Mouse (Mus musculus) hindbrain, embryonic 14.5 days (tissue): Measurements from ENCODE around the gene Ddx58. TPM values are rescaled to one million over a fixed set of nuclear protein-coding genes. Genes with fewer than 3 reads are reported as not detected.

ENCODE experiments used
- ATAC-seq: fragments of 200-750 bp; cut with Nextera tagmentation; 2 replicates; pipeline ENCODE4 v1.8.0; 2017; ENCODE audit warnings: moderate number of reproducible peaks, mild to moderate bottlenecking, moderate TSS enrichment, moderate library complexity; ENCODE audit not compliant: low FRiP score
- DNase-seq: peaks from one replicate; pipeline ENCODE4 v3.0.0-alpha.2; 2015; ENCODE audit warnings: low spot score
- H3K27ac ChIP-seq: fragments of 300-500 bp; sonication (generic); 2 replicates; pipeline ENCODE4 v1.5.1; 2014; ENCODE audit warnings: mild to moderate bottlenecking, moderate library complexity
- H3K27me3 ChIP-seq: fragments of 300-500 bp; sonication (generic); 2 replicates; pipeline ENCODE4 v1.6.1; 2014; ENCODE audit warnings: mild to moderate bottlenecking, low read length, mixed read lengths; ENCODE audit not compliant: control insufficient read depth, insufficient read depth
- H3K36me3 ChIP-seq: fragments of 300-500 bp; sonication (generic); replicated peaks from 2 replicates; pipeline ENCODE4 v1.6.1; 2014; ENCODE audit not compliant: control insufficient read depth, insufficient read depth
- H3K4me1 ChIP-seq: fragments of 300-500 bp; sonication (generic); replicated peaks from 2 replicates; pipeline ENCODE4 v1.6.1; 2014; ENCODE audit warnings: antibody characterized with exemption, low read length, mixed read lengths; ENCODE audit not compliant: control insufficient read depth, insufficient read depth
- H3K4me2 ChIP-seq: fragments of 300-500 bp; sonication (generic); replicated peaks from 2 replicates; pipeline ENCODE4 v1.6.1; 2014; ENCODE audit warnings: mild to moderate bottlenecking, moderate library complexity
- H3K4me3 ChIP-seq: fragments of 300-500 bp; sonication (generic); replicated peaks from 2 replicates; pipeline ENCODE4 v1.5.1; 2014; ENCODE audit warnings: mild to moderate bottlenecking, low read length
- H3K9ac ChIP-seq: fragments of 300-500 bp; sonication (generic); 2 replicates; pipeline ENCODE4 v1.6.1; 2014
- H3K9me3 ChIP-seq: fragments of 300-500 bp; sonication (generic); 2 replicates; pipeline ENCODE4 v1.6.1; 2016; ENCODE audit warnings: low read length; ENCODE audit not compliant: control insufficient read depth
- WGBS: fragments of 180-500 bp; shearing (Covaris S2); extraction: QIAGEN DNeasy Blood & Tissue Kit; methylation state at CpG from one replicate; pipeline ENCODE4 v1.1.7; 2014; 5-methylcytosine and 5-hydroxymethylcytosine counted together
- polyA plus RNA-seq: library from polyadenylated mRNA; unstranded; fragments of >200 nt; fragmentation: Nextera tagmentation; extraction: Ambion mirVana; gene quantifications from 2 replicates; pipeline ENCODE4 v1.2.1, GENCODE M21; 2014

The Ddx58 gene
- 2.5 and 4.3 TPM in 2 replicates for polyA plus RNA-seq

DNA sequence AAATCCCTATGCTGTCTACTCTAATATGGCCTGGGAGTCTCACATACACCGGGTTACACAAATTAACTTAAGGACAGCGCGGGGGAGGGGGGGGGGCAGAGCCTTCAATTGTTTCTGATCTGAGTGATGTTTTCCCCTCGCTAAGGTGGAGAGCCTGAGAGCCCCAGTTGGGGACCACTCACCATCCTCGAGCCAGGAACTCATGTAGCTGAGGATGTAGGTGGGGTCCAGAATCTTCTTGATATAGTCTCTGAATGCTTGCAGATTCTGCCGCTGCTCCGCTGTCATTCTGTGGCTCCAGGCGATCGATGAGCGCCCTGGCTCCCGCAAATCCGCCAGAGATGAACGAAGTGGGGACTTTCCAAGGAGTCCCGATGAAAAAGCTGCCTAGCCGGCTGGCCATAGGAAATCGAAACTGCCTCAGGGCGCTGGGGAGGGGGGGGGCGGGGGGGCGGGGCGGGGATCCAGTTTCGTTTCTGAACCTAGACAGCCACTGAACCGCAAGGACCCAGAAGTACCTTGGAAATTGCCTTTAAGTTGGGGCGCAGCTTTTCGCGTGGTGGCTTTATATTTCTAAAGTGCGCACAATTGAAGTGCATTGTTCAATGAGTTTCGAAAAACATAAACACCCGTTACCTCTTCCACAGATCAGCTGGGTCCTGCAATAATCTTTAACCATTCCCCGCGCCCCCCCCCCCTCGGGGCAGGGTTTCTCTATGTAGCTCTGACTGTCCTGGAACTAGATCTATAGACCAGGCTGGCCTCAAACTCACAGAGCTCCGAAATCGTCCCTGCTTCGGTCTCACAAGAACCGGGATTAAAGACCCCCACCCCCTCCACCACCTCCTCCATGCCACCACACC is at the start of gene Ddx58:
Ddx58 (minus strand) TSS at position 420 of the 863 bp plus-strand sequence.
- ATAC-seq = peak; percentile 40; the same call in 1 of the 2 replicates
- WGBS = 5% methylated on average over 33 of the region's 35 CpGs
- H3K27me3 ChIP-seq = no peaks in the 10 kb centered on the region
- no peaks in the 10 kb centered on the region for H3K9me3 ChIP-seq
- H3K4me2 ChIP-seq = peak within 1 kb of the TSS; percentile 85
- peak; percentile 31 for DNase-seq
- H3K27ac ChIP-seq = no peak within 1 kb of the TSS
- H3K4me3 ChIP-seq = peak within 1 kb of the TSS; percentile 43
- peak within 1 kb of the TSS; percentile 55 for H3K9ac ChIP-seq
- peaks cover 10% of the 10 kb centered on the region for H3K4me1 ChIP-seq
- no peaks in the 10 kb centered on the region for H3K36me3 ChIP-seq

DNA sequence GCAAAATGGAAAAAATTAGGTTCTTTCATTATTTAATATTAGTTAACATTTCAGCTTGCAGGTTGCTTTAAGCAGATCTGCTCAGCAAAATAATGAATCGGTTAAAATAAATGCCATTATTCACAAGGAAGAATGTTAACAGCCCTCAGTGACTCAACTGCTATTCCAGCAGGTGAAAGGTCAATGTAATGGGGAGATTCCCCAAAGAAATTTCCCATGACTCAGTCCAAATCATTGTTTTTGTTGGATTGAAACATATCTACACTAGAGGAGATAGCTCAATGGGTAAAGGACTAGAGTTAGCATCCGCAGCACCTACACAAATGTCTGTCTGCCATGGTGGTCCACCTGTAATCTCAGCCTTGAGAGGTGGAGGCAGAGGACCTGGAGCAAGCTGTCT is 49.4 kb upstream of the Ddx58 start:
- Histone ChIP-seq H3K4me1 (no peaks in the 10 kb centered on the region), H3K4me2 (no peak overlapping the region), H3K27me3 (no peaks in the 10 kb centered on the region), H3K27ac (no peak overlapping the region), H3K36me3 (no peaks in the 10 kb centered on the region), H3K9ac (no peak overlapping the region), H3K9me3 (no peaks in the 10 kb centered on the region), H3K4me3 (no peak overlapping the region)
- no peak for ATAC-seq
- 97% methylated on average over 2 of the region's 2 CpGs for WGBS
- no peak for DNase-seq

- Histone ChIP-seq H3K27me3 (no peaks in the 10 kb centered on the region), H3K9me3 (no peaks in the 10 kb centered on the region), H3K4me2 (no peak overlapping the region), H3K9ac (no peak overlapping the region), H3K36me3 (no peaks in the 10 kb centered on the region), H3K4me3 (no peak overlapping the region), H3K4me1 (no peaks in the 10 kb centered on the region), H3K27ac (no peak overlapping the region)
- no peak for ATAC-seq
- WGBS = 82% methylated on average over 6 of the region's 6 CpGs
- DNase-seq = no peak
Observed at GRCm38 (mm10) chr4:40287415-40287814, 47.8 kb upstream of the Ddx58 start.

- H3K27ac ChIP-seq = no peak overlapping the region
- 18% methylated on average over 4 of the region's 4 CpGs for WGBS
- H3K4me3 ChIP-seq = no peak overlapping the region
- no peak overlapping the region for H3K4me2 ChIP-seq
- ATAC-seq (no peak), DNase-seq (peak; percentile 84)
- H3K36me3 ChIP-seq = no peaks in the 10 kb centered on the region
- no peak overlapping the region for H3K9ac ChIP-seq
- H3K27me3 ChIP-seq = no peaks in the 10 kb centered on the region
- H3K9me3 ChIP-seq = no peaks in the 10 kb centered on the region
- no peaks in the 10 kb centered on the region for H3K4me1 ChIP-seq
Observed at GRCm38 (mm10) chr4:40285582-40285981, 46.0 kb upstream of the Ddx58 start.

- DNase-seq (peak; percentile 99), ATAC-seq (peak; percentile 95)
- peaks cover 19% of the 10 kb centered on the region for H3K36me3 ChIP-seq
- peak within 1 kb of the TSS; percentile 83 for H3K4me3 ChIP-seq
- no peaks in the 10 kb centered on the region for H3K9me3 ChIP-seq
- H3K9ac ChIP-seq = peak within 1 kb of the TSS; percentile 89
- peak within 1 kb of the TSS; percentile 48; the same call in 1 of the 2 replicates for H3K27ac ChIP-seq
- under 1% methylated on average over 36 of the region's 36 CpGs for WGBS
- peaks cover 11% of the 10 kb centered on the region for H3K4me1 ChIP-seq
- peak within 1 kb of the TSS; percentile 93 for H3K4me2 ChIP-seq
- no peaks in the 10 kb centered on the region for H3K27me3 ChIP-seq
Observed at GRCm38 (mm10) chr4:40279276-40279900, 39.8 kb upstream of the Ddx58 start, which contains the start of gene Ndufb6. Ndufb6 (minus strand) TSS chr4:40279421.

DNA sequence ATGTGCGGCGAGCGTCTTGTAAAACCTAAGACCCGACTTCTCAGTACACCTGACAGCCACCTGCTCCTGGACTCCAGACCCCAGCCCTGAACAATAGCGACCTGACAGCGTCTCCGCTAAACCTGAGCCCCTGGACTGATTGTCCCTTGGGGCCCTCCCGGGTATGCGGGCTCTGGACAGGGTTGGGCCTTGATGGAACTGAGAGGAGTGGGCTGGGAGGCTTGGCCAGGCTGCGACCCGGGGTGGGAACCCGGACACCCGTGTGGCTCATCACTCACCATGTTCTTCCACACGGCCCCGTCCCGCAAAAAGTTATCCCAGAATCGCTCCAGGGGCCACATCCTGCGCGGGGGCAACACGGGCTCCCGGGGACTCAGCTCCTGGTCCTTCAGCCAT is 39.2 kb upstream of the Ddx58 start:
- no peak for DNase-seq
- peak; percentile 80 for ATAC-seq
- peak overlapping the region; percentile 83 for H3K4me3 ChIP-seq
- no peak overlapping the region for H3K27ac ChIP-seq
- H3K36me3 ChIP-seq = peaks cover 21% of the 10 kb centered on the region
- H3K4me2 ChIP-seq = peak overlapping the region; percentile 93
- under 1% methylated on average over 21 of the region's 21 CpGs for WGBS
- H3K4me1 ChIP-seq = peaks cover 11% of the 10 kb centered on the region
- peak overlapping the region; percentile 89 for H3K9ac ChIP-seq
- no peaks in the 10 kb centered on the region for H3K27me3 ChIP-seq
- H3K9me3 ChIP-seq = no peaks in the 10 kb centered on the region

- peak; percentile 94 for ATAC-seq
- WGBS = under 1% methylated on average over 38 of the region's 38 CpGs
- peak within 1 kb of the TSS; percentile 94 for H3K27ac ChIP-seq
- peak within 1 kb of the TSS; percentile 90 for H3K4me2 ChIP-seq
- peak; percentile 96 for DNase-seq
- H3K36me3 ChIP-seq = peaks cover 30% of the 10 kb centered on the region
- H3K4me3 ChIP-seq = peak within 1 kb of the TSS; percentile 83
- H3K9ac ChIP-seq = peak within 1 kb of the TSS; percentile 86
- peaks cover 19% of the 10 kb centered on the region for H3K4me1 ChIP-seq
- H3K27me3 ChIP-seq = no peaks in the 10 kb centered on the region
- H3K9me3 ChIP-seq = no peaks in the 10 kb centered on the region
Observed at GRCm38 (mm10) chr4:40269430-40270032, 29.9 kb upstream of the Ddx58 start, which contains the start of the genes Smim27 and Topors. Smim27 (plus strand) TSS chr4:40269579. Topors (minus strand) TSS chr4:40269850.

GRCm38 (mm10) chr4:40268835-40269234 is 29.2 kb upstream of the Ddx58 start:
- Histone ChIP-seq H3K36me3 (peaks cover 27% of the 10 kb centered on the region), H3K4me1 (peaks cover 19% of the 10 kb centered on the region), H3K27me3 (no peaks in the 10 kb centered on the region), H3K27ac (peak overlapping the region; percentile 94), H3K4me3 (peak overlapping the region; percentile 83), H3K4me2 (peak overlapping the region; percentile 90), H3K9ac (peak overlapping the region; percentile 86), H3K9me3 (no peaks in the 10 kb centered on the region)
- DNase-seq (no peak), ATAC-seq (no peak; the same call in 1 of the 2 replicates)
- WGBS = under 1% methylated on average over 16 of the region's 16 CpGs
